ENCODE assay signal across 23 mouse cellular contexts in the genomic region with DNA sequence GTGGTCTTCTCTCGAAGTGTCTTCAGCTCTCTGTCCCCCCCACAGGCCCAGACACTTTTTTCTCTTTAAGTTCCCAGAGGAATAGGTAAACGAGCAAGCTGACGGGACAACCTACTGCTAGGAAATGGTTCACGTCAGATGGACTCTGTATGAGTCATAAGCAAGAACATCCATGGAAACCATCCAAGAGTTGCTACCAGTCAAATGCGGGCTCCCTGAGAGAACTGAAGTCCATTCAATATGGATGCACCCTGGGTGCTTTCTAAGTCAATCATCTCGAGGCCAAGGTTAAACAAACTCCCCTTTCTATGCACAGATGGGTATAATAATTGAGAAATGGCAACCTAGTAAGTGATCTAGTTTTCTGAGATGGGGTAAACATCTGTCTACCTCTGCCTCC.
"Had no signal": no experiment of that assay in that cellular context is flagged by ENCODE, and none has a peak within 500 bp of the region (broad histone marks: within the 10 kb centered on the region; RNA-seq: fewer than 3 reads in every experiment).

No protein-coding gene starts in this region.

- H3K9ac ChIP-seq: kidney, embryonic 15.5 days; limb, embryonic 12.5 days; limb, embryonic 15.5 days; liver, embryonic 14.5 days; lung, embryonic 15.5 days; midbrain, embryonic 13.5 days had no signal

- H3K27ac ChIP-seq: kidney, embryonic 15.5 days; left cerebral cortex, adult 2 months; limb, embryonic 12.5 days; limb, embryonic 15.5 days; liver, embryonic 14.5 days; lung, embryonic 15.5 days; midbrain, embryonic 10.5 days; midbrain, embryonic 13.5 days; stomach, postnatal 0 days had no signal

- H3K4me2 ChIP-seq: kidney, embryonic 15.5 days; limb, embryonic 12.5 days; limb, embryonic 15.5 days; lung, embryonic 15.5 days; midbrain, embryonic 13.5 days had no signal

- ATAC-seq: midbrain, embryonic 13.5 days; midbrain, embryonic 16.5 days had no signal

- H3K27me3 ChIP-seq: kidney, embryonic 15.5 days; limb, embryonic 12.5 days; limb, embryonic 15.5 days; lung, embryonic 15.5 days; megakaryocyte, embryonic 14.5 days; midbrain, embryonic 13.5 days had no signal

- H3K9me3 ChIP-seq: kidney, embryonic 15.5 days; limb, embryonic 12.5 days; limb, embryonic 15.5 days; lung, embryonic 15.5 days; megakaryocyte, embryonic 14.5 days; midbrain, embryonic 10.5 days; midbrain, embryonic 13.5 days had no signal

- DNase-seq: kidney, adult 8-10 months; kidney, postnatal 10 days; kidney, postnatal 4 days; layer of hippocampus, adult 9-11 months; layer of hippocampus, postnatal 36 days; lung, adult 18-20 months; lung, postnatal 10 days; lung, postnatal 36 days; thymus, adult 2 months; thymus, postnatal 14 days; thymus, postnatal 4 days had no signal

- H3K4me1 ChIP-seq: kidney, embryonic 15.5 days; limb, embryonic 12.5 days; limb, embryonic 15.5 days; lung, embryonic 15.5 days; midbrain, embryonic 10.5 days; midbrain, embryonic 13.5 days had no signal

- H3K4me3 ChIP-seq: kidney, embryonic 15.5 days; left cerebral cortex, adult 2 months; limb, embryonic 12.5 days; limb, embryonic 15.5 days; lung, embryonic 15.5 days; midbrain, embryonic 10.5 days; midbrain, embryonic 13.5 days; myocyte had no signal
